Mouse (Mus musculus): ENCODE results near the gene Afg1l. TPM values are rescaled to one million over a fixed set of nuclear protein-coding genes. Genes with fewer than 3 reads are reported as not detected.

Afg1l gene
- polyA plus RNA-seq, 1 experiment from 2014 or later: 9.4 TPM

DNA sequence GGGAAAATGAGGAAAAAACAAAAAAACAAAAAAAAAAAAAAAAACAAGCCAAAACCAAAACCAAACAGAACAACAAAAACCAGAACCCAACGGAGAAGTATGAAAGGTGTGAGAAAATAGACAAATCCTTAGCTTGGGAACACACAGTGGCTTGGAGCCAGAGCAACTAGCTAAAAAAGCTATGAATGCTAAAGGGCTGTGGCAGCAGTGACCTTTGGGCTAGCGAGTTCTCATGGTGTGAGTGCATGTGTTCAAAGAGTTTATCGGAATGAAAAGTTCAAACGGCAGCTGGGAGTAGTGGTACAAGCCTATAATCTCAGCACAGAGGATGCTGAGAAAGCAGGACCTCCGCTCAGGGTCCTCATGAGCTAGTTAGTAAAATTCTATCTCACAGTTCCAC lies 214.2 kb downstream of the Afg1l start:
- H3K4me3 ChIP-seq (ENCODE audit: low read depth, low read length): no peak overlapping the region
- 67% methylated on average over 5 of the region's 5 CpGs for WGBS
- TF ChIP-seq CTCF (IDR thresholded peaks at IDR 0.05; ENCODE audit: low read depth): no peak
- no peak overlapping the region for H3K9ac ChIP-seq (ENCODE audit: low read depth, low read length)
- no peak overlapping the region for H3K27ac ChIP-seq (ENCODE audit: low read depth, low read length)
- peaks cover 4% of the 10 kb centered on the region; the same call in 1 of the 2 replicates for H3K4me1 ChIP-seq (replicated peaks; ENCODE audit: control insufficient read depth, insufficient read depth, low read length)
- H3K27me3 ChIP-seq (replicated peaks; ENCODE audit: control insufficient read depth, insufficient read depth, low read length): no peaks in the 10 kb centered on the region
- no peaks in the 10 kb centered on the region for H3K9me3 ChIP-seq (ENCODE audit: control insufficient read depth)
- H3K36me3 ChIP-seq (ENCODE audit: control insufficient read depth, insufficient read depth): peaks cover 33% of the 10 kb centered on the region
- H3K4me2 ChIP-seq (replicated peaks; ENCODE audit: low read depth): no peak overlapping the region
- ATAC-seq: no peak

DNA sequence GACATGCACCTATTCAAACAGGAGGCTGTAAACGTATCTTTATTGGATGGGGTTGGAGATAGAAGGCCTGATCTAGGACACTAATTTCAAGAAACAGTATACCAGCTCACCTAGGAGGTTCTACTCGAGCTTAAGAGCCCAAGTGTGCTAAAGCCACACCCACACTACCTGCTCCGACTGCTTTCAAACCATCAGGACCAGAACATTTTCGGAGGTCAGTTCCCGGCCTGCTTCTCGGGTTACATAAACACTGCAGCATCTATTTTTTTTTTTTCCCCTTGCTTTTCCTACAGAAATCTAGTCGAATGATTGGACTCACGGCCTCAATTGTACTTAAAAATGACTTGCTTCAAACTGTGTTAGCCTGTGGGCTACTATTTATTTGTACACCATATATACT lies 214.7 kb downstream of the Afg1l start:
- H3K27ac ChIP-seq (ENCODE audit: low read depth, low read length): no peak overlapping the region
- 56% methylated on average over 8 of the region's 8 CpGs for WGBS
- H3K9me3 ChIP-seq (ENCODE audit: control insufficient read depth): no peaks in the 10 kb centered on the region
- no peak for TF ChIP-seq CTCF (IDR thresholded peaks at IDR 0.05; ENCODE audit: low read depth)
- H3K4me3 ChIP-seq (ENCODE audit: low read depth, low read length): no peak overlapping the region
- no peak overlapping the region for H3K9ac ChIP-seq (ENCODE audit: low read depth, low read length)
- no peak for ATAC-seq
- H3K36me3 ChIP-seq (ENCODE audit: control insufficient read depth, insufficient read depth): peaks cover 28% of the 10 kb centered on the region
- peaks cover 4% of the 10 kb centered on the region; the same call in 1 of the 2 replicates for H3K4me1 ChIP-seq (replicated peaks; ENCODE audit: control insufficient read depth, insufficient read depth, low read length)
- H3K4me2 ChIP-seq (replicated peaks; ENCODE audit: low read depth): no peak overlapping the region
- H3K27me3 ChIP-seq (replicated peaks; ENCODE audit: control insufficient read depth, insufficient read depth, low read length): no peaks in the 10 kb centered on the region

Other genes with a start within 250 kb of the Afg1l start
- gene Foxo3, start 201.8 kb downstream of the Afg1l start, polyA plus RNA-seq (2015; fragmentation: Nextera tagmentation; extraction: Ambion mirVana): 9.3 and 9.8 TPM in 2 replicates
- gene Snx3, start 23.5 kb upstream of the Afg1l start, polyA plus RNA-seq (2015; fragmentation: Nextera tagmentation; extraction: Ambion mirVana): 599 and 615 TPM in 2 replicates
- gene Nr2e1, start 105.1 kb upstream of the Afg1l start, polyA plus RNA-seq (2015; fragmentation: Nextera tagmentation; extraction: Ambion mirVana): not detected in 2 replicates
- gene Ostm1, start 105.3 kb upstream of the Afg1l start, polyA plus RNA-seq (2015; fragmentation: Nextera tagmentation; extraction: Ambion mirVana): 25.4 and 29.1 TPM in 2 replicates